Mouse (Mus musculus) myocyte (in vitro differentiated cells): ENCODE data around the gene Olfr1121.
"Not testable (repeated sequence)": the region's sequence is repeated elsewhere in the genome, so short reads cannot be mapped to it uniquely, and the experiment has no call there.

Source experiments
- CEBPB ChIP-seq: IDR thresholded peaks from 2 replicates; pipeline ENCODE4 v1.6.1; 2011; ENCODE audit warnings: mild to moderate bottlenecking, moderate library complexity; ENCODE audit not compliant: poor library complexity, insufficient read depth, severe bottlenecking
- POLR2A ChIP-seq: IDR thresholded peaks from one replicate; pipeline ENCODE4 v1.6.1; 2011; ENCODE audit warnings: low read depth, mild to moderate bottlenecking, control low read depth, moderate library complexity; ENCODE audit not compliant: insufficient read length
- SRF ChIP-seq: IDR thresholded peaks from one replicate; pipeline ENCODE4 v1.6.1; 2011; ENCODE audit warnings: low read depth; ENCODE audit not compliant: control insufficient read depth, insufficient read length
- USF1 ChIP-seq: IDR thresholded peaks from one replicate; pipeline ENCODE4 v1.6.1; 2011; ENCODE audit warnings: low read depth, mild to moderate bottlenecking, control low read depth, moderate library complexity

DNA sequence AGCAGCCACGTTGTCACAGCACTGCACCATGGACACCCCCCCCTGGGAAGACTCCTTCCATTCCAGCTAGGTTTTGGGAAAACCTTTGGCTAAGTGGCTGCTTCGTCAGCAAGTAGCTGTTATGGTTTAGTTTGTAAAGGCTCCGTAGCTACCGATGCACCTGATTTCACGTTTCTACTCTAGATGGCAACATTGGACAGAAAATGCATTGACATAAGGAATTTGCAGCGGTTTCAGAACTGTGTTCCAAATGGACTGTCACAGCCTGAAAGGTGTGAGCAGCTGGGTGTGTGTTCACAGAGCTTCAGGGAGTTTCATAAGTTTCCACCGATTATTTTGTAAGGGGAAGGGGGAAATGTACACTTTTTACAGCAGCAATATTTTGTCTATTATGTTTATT lies 25.0 kb downstream of the Olfr1121 start:
- TF ChIP-seq SRF, POLR2A, CEBPB, USF1: not testable (repeated sequence)
